Mouse (Mus musculus): ENCODE results near the gene Klhl41. TPM values are rescaled to one million over a fixed set of nuclear protein-coding genes. Genes with fewer than 3 reads are reported as not detected.
"Not testable (repeated sequence)": the region's sequence is repeated elsewhere in the genome, so short reads cannot be mapped to it uniquely, and the experiment has no call there.

Klhl41 gene
- not detected in 2 replicates for polyA plus RNA-seq (2012; ENCODE audit: insufficient read depth, insufficient read length, missing spikeins)

- TF ChIP-seq POLR2A (IDR thresholded peaks at IDR 0.05; ENCODE audit: borderline replicate concordance, low read depth, low read length), result no peak
- TF ChIP-seq CTCF (IDR thresholded peaks at IDR 0.05; ENCODE audit: low read depth, low read length), result no peak
- no peak within 1 kb of the TSS for H3K4me3 ChIP-seq (ENCODE audit: insufficient read depth, low read length)
Measured at GRCm38 (mm10) chr2:69669853-69670252, at the start of gene Klhl41. Gene Klhl41, plus strand, starts transcription at chr2:69670120.

GRCm38 (mm10) chr2:69629215-69629614, 40.7 kb upstream of the Klhl41 start:
- TF ChIP-seq POLR2A (IDR thresholded peaks at IDR 0.05; ENCODE audit: borderline replicate concordance, low read depth, low read length) (no peak), CTCF (IDR thresholded peaks at IDR 0.05; ENCODE audit: low read depth, low read length) (no peak)
- Histone ChIP-seq H3K4me1 (ENCODE audit: control insufficient read depth, insufficient read depth, low read length) (no peaks in the 10 kb centered on the region), H3K4me3 (ENCODE audit: insufficient read depth, low read length) (no peak overlapping the region), H3K27ac (ENCODE audit: insufficient read depth, low read depth, low read length) (no peak overlapping the region)

More at GRCm38 (mm10) chr2:69669853-69670252, at the start of gene Klhl41:
- H3K27ac ChIP-seq (ENCODE audit: insufficient read depth, low read depth, low read length), result no peak within 1 kb of the TSS
- 0 out of 2 replicates have a peak, but pooled peaks cover 2% of the 10 kb centered on the region for H3K4me1 ChIP-seq (ENCODE audit: control insufficient read depth, insufficient read depth, low read length)

GRCm38 (mm10) chr2:69629914-69630313, 40.0 kb upstream of the Klhl41 start:
- H3K4me1 ChIP-seq (ENCODE audit: control insufficient read depth, insufficient read depth, low read length), result no peaks in the 10 kb centered on the region
- no peak overlapping the region for H3K27ac ChIP-seq (ENCODE audit: insufficient read depth, low read depth, low read length)
- TF ChIP-seq CTCF (IDR thresholded peaks at IDR 0.05; ENCODE audit: low read depth, low read length), result no peak
- TF ChIP-seq POLR2A (IDR thresholded peaks at IDR 0.05; ENCODE audit: borderline replicate concordance, low read depth, low read length), result no peak

GRCm38 (mm10) chr2:69630792-69631191, 39.1 kb upstream of the Klhl41 start:
- H3K27ac ChIP-seq (ENCODE audit: insufficient read depth, low read depth, low read length), result no peak overlapping the region
- peaks cover 3% of the 10 kb centered on the region for H3K4me1 ChIP-seq (ENCODE audit: control insufficient read depth, insufficient read depth, low read length)
- TF ChIP-seq CTCF (IDR thresholded peaks at IDR 0.05; ENCODE audit: low read depth, low read length) (no peak), POLR2A (IDR thresholded peaks at IDR 0.05; ENCODE audit: borderline replicate concordance, low read depth, low read length) (no peak)
- H3K4me3 ChIP-seq (ENCODE audit: insufficient read depth, low read length), result no peak overlapping the region

More at GRCm38 (mm10) chr2:69629914-69630313, 40.0 kb upstream of the Klhl41 start:
- H3K4me3 ChIP-seq (ENCODE audit: insufficient read depth, low read length), result no peak overlapping the region

GRCm38 (mm10) chr2:69631449-69631848, 38.5 kb upstream of the Klhl41 start:
- no peak overlapping the region for H3K27ac ChIP-seq (ENCODE audit: insufficient read depth, low read depth, low read length)
- H3K4me1 ChIP-seq (ENCODE audit: control insufficient read depth, insufficient read depth, low read length), result peaks cover 3% of the 10 kb centered on the region
- no peak overlapping the region for H3K4me3 ChIP-seq (ENCODE audit: insufficient read depth, low read length)
- TF ChIP-seq POLR2A (IDR thresholded peaks at IDR 0.05; ENCODE audit: borderline replicate concordance, low read depth, low read length) (no peak), CTCF (IDR thresholded peaks at IDR 0.05; ENCODE audit: low read depth, low read length) (no peak)

GRCm38 (mm10) chr2:69635064-69635701, 34.7 kb upstream of the Klhl41 start:
- Histone ChIP-seq H3K4me3 (ENCODE audit: insufficient read depth, low read length) (peak overlapping the region; percentile 29; the same call in 1 of the 2 replicates), H3K27ac (ENCODE audit: insufficient read depth, low read depth, low read length) (no peak overlapping the region), H3K4me1 (ENCODE audit: control insufficient read depth, insufficient read depth, low read length) (peaks cover 3% of the 10 kb centered on the region)
- TF ChIP-seq POLR2A (IDR thresholded peaks at IDR 0.05; ENCODE audit: borderline replicate concordance, low read depth, low read length) (no peak), CTCF (IDR thresholded peaks at IDR 0.05; ENCODE audit: low read depth, low read length) (peak; percentile 79)

GRCm38 (mm10) chr2:69635807-69636206, 34.1 kb upstream of the Klhl41 start:
- H3K4me3 ChIP-seq (ENCODE audit: insufficient read depth, low read length), result no peak overlapping the region
- TF ChIP-seq CTCF (IDR thresholded peaks at IDR 0.05; ENCODE audit: low read depth, low read length), result peak; percentile 70
- TF ChIP-seq POLR2A (IDR thresholded peaks at IDR 0.05; ENCODE audit: borderline replicate concordance, low read depth, low read length), result no peak
- H3K4me1 ChIP-seq (ENCODE audit: control insufficient read depth, insufficient read depth, low read length), result peaks cover 3% of the 10 kb centered on the region
- no peak overlapping the region for H3K27ac ChIP-seq (ENCODE audit: insufficient read depth, low read depth, low read length)

- H3K4me1 ChIP-seq (ENCODE audit: control insufficient read depth, insufficient read depth, low read length); H3K4me3 ChIP-seq (ENCODE audit: insufficient read depth, low read length); H3K27ac ChIP-seq (ENCODE audit: insufficient read depth, low read depth, low read length): not testable (repeated sequence)
Measured at GRCm38 (mm10) chr2:69637989-69638388, 31.9 kb upstream of the Klhl41 start.

- peaks cover 3% of the 10 kb centered on the region for H3K4me1 ChIP-seq (ENCODE audit: control insufficient read depth, insufficient read depth, low read length)
- TF ChIP-seq POLR2A (IDR thresholded peaks at IDR 0.05; ENCODE audit: borderline replicate concordance, low read depth, low read length) (no peak), CTCF (IDR thresholded peaks at IDR 0.05; ENCODE audit: low read depth, low read length) (no peak)
- H3K4me3 ChIP-seq (ENCODE audit: insufficient read depth, low read length), result no peak overlapping the region
- H3K27ac ChIP-seq (ENCODE audit: insufficient read depth, low read depth, low read length), result no peak overlapping the region
Measured at GRCm38 (mm10) chr2:69640100-69640499, 29.8 kb upstream of the Klhl41 start.

- TF ChIP-seq POLR2A (IDR thresholded peaks at IDR 0.05; ENCODE audit: borderline replicate concordance, low read depth, low read length) (no peak), CTCF (IDR thresholded peaks at IDR 0.05; ENCODE audit: low read depth, low read length) (no peak)
- H3K27ac ChIP-seq (ENCODE audit: insufficient read depth, low read depth, low read length), result no peak overlapping the region
- H3K4me3 ChIP-seq (ENCODE audit: insufficient read depth, low read length), result no peak overlapping the region
Measured at GRCm38 (mm10) chr2:69644968-69645617, 24.8 kb upstream of the Klhl41 start.

More at GRCm38 (mm10) chr2:69644968-69645617, 24.8 kb upstream of the Klhl41 start:
- peaks cover 5% of the 10 kb centered on the region; the same call in 1 of the 2 replicates for H3K4me1 ChIP-seq (ENCODE audit: control insufficient read depth, insufficient read depth, low read length)
